Mouse (Mus musculus) lung, embryonic 14.5 days (tissue): ENCODE results near the gene Trex2. TPM values are rescaled to one million over a fixed set of nuclear protein-coding genes. Genes with fewer than 3 reads are reported as not detected.
A peak's percentile ranks its signal among the peaks of the same experiment; 100 is the strongest.

Experiments
- ATAC-seq: fragments of 200-750 bp; cut with Nextera tagmentation; 2 replicates; pipeline ENCODE4 v1.8.0; 2017; ENCODE audit warnings: mild to moderate bottlenecking, moderate TSS enrichment, moderate library complexity; ENCODE audit not compliant: insufficient read depth
- DNase-seq: peaks from one replicate; pipeline ENCODE4 v3.0.0-alpha.2; 2015
- H3K27ac ChIP-seq: fragments of 300-500 bp; sonication (generic); 2 replicates; pipeline ENCODE4 v1.5.1; 2014; ENCODE audit warnings: low read depth, mild to moderate bottlenecking, moderate library complexity
- H3K27me3 ChIP-seq: fragments of 300-500 bp; sonication (generic); 2 replicates; pipeline ENCODE4 v1.6.1; 2014; ENCODE audit warnings: low read length, control low read depth; ENCODE audit not compliant: insufficient read depth
- H3K36me3 ChIP-seq: fragments of 300-500 bp; sonication (generic); 2 replicates; pipeline ENCODE4 v1.6.1; 2014; ENCODE audit warnings: control low read depth; ENCODE audit not compliant: insufficient read depth
- H3K4me1 ChIP-seq: fragments of 300-500 bp; sonication (generic); 2 replicates; pipeline ENCODE4 v1.6.1; 2014; ENCODE audit warnings: antibody characterized with exemption, control low read depth; ENCODE audit not compliant: insufficient read depth
- H3K4me2 ChIP-seq: fragments of 300-500 bp; sonication (generic); 2 replicates; pipeline ENCODE4 v1.6.1; 2014; ENCODE audit warnings: mild to moderate bottlenecking
- H3K4me3 ChIP-seq: fragments of 300-500 bp; sonication (generic); 2 replicates; pipeline ENCODE4 v1.5.1; 2014; ENCODE audit warnings: low read depth, low read length
- H3K9ac ChIP-seq: fragments of 300-500 bp; sonication (generic); 2 replicates; pipeline ENCODE4 v1.6.1; 2014
- H3K9me3 ChIP-seq: fragments of 300-500 bp; sonication (generic); 2 replicates; pipeline ENCODE4 v1.6.1; 2016; ENCODE audit warnings: low read depth, low read length, control low read depth
- CTCF ChIP-seq: IDR thresholded peaks from 2 replicates; pipeline ENCODE4 v1.5.1; 2016; ENCODE audit warnings: antibody characterized with exemption, low read depth
- WGBS: fragments of 180-500 bp; shearing (Covaris S2); extraction: QIAGEN DNeasy Blood & Tissue Kit; methylation state at CpG from one replicate; pipeline ENCODE4 v1.1.7; 2014; 5-methylcytosine and 5-hydroxymethylcytosine counted together
- polyA plus RNA-seq: library from polyadenylated mRNA; unstranded; fragments of >200 nt; fragmentation: Nextera tagmentation; extraction: Ambion mirVana; gene quantifications from 2 replicates; pipeline ENCODE4 v1.2.1, GENCODE M21; 2014

The Trex2 gene
- polyA plus RNA-seq, 1 experiment from 2014 or later: 0.18 TPM

DNA sequence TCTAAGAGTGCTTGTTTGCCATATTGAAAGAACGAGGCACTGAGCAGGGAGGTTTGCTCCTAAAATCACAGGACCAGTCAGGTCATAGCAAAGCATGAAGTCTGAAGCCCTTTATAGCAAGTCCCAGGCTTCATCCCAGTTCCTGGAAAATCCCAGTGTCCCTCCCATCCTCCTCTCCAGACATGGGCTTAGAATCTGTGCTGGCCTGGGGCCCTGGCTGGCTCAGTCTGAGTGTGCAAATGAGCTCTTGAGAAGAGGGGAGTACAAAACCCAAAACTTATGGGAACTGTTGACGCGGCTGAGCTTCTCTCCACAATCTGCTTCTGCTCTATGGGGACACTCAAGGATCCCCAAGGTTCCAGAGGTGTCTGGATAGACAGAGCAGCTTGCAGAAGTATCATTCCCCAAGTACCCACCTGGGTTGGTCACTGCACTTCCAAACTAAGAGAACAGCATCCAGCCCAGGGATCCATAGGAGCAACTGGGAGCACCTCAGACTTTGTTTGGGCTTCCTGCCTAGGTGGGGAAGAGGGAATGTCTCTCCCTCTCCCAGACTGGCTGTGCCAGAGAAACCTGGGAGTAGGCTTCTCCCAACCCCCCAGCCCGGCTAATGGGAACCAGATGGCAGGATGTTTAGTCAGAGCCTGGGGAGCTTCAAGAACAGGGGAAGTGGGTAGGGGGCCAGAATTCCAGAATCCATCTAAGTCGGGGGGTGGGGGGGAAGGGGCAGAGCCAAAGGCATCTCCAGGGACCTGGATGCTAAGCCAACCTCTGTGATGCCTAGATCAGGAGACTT lies 32.5 kb upstream of the Trex2 start:
- DNase-seq: peak; percentile 56
- Histone ChIP-seq H3K4me1 (no peaks in the 10 kb centered on the region; the same call in 1 of the 2 replicates), H3K4me3 (no peak overlapping the region), H3K36me3 (no peaks in the 10 kb centered on the region), H3K9ac (no peak overlapping the region), H3K9me3 (no peaks in the 10 kb centered on the region), H3K27ac (peak overlapping the region; percentile 91), H3K4me2 (peak overlapping the region; percentile 32; the same call in 1 of the 2 replicates), H3K27me3 (no peaks in the 10 kb centered on the region)
- 37% methylated on average over 5 of the region's 5 CpGs for WGBS
- peak; percentile 48; the same call in 1 of the 2 replicates for ATAC-seq
- no peak for TF ChIP-seq CTCF

DNA sequence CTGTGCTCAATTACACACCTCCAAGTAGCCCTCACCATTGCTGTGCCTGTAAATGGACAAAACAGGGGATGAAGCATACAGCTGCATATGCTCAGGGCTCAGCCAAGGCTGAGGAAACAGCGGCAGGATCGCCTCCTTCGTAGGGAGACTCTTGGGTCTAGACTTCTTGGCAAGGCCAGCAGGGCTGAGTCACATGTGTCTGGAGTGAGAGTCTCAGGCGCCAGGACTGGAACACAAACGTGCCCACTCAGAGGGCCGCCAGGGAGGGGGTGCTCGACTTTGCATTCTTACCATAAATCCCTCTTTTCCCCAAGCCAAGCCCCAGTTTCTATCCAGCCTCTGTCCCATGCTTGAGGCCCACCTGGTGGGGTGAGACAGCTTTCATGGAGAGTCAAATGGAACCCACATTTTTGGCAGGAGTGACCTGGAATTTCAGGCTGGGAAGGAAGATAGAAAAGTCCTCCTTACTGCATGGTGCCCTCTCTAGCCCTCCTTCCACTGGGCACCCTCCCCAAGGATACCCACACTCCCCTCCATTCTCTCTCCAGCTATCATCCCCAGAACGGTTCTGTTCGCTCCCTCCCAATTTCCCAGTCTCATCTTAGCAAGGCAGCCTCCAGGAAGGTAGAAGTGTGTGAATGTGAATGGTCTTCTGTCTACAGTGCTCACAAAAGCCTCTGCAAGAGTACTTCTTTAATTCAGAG lies 30.5 kb upstream of the Trex2 start:
- Histone ChIP-seq H3K9me3 (no peaks in the 10 kb centered on the region), H3K4me3 (no peak overlapping the region), H3K36me3 (no peaks in the 10 kb centered on the region), H3K4me1 (no peaks in the 10 kb centered on the region; the same call in 1 of the 2 replicates), H3K4me2 (no peak overlapping the region), H3K9ac (no peak overlapping the region), H3K27ac (peak overlapping the region; percentile 63), H3K27me3 (no peaks in the 10 kb centered on the region)
- peak; percentile 74 for DNase-seq
- 55% methylated on average over 9 of the region's 9 CpGs for WGBS
- TF ChIP-seq CTCF: no peak
- peak; percentile 82 for ATAC-seq

DNA sequence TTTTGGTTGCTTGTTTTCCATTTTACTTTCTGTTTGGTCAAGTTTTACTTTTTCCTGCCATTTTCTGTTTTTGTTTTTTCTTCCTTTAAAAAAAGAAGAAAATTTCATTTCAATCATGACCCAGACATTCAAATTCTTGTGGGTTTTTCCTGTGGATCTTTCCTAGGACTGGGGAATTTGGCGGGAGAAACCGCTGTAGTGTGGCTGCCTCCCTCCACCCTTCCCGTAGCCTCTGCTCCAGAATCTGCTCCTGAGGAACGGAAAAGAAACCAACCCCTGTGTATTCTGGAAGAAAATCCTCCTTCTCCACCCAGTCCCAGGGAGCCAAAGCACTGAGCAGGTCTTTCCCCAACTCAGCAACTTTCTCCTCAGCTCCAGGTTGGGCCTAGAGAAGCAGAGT lies 25.6 kb upstream of the Trex2 start:
- H3K4me3 ChIP-seq: no peak overlapping the region
- no peaks in the 10 kb centered on the region for H3K27me3 ChIP-seq
- no peaks in the 10 kb centered on the region for H3K9me3 ChIP-seq
- no peak for DNase-seq
- 73% methylated on average over 4 of the region's 4 CpGs for WGBS
- TF ChIP-seq CTCF: no peak
- H3K4me2 ChIP-seq: no peak overlapping the region
- H3K4me1 ChIP-seq: no peaks in the 10 kb centered on the region
- H3K27ac ChIP-seq: no peak overlapping the region
- ATAC-seq: no peak
- no peak overlapping the region for H3K9ac ChIP-seq
- no peaks in the 10 kb centered on the region for H3K36me3 ChIP-seq

DNA sequence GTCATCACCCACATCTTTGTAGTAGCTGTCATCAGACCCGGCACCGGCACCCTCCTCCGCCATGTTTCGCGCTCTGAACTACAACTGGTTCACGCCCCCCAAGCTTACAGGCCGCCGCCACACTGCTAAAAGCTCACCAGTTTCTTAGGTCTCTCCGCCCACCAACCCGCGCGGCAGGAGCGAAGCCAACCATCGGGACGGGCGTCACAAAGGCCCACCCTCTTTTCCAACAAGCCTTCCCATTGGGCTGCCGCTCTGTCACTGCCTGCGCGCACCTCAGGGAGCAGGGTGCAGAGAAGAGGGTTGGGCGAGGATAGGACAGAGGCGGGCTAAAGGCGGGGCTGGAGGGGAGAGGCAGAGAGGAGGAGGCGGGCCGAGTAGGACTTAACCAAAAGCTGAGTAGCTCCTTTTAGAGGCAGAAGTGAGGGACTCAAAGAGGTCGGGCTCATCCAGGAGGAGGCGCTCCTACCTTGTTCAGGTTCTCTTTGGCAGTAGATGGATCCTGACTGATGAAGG lies 23.8 kb upstream of the Trex2 start, which contains the start of gene Haus7:
Gene Haus7 (minus strand): TSS at position 168 of the 516 bp plus-strand sequence.
- Histone ChIP-seq H3K4me3 (peak within 1 kb of the TSS; percentile 51), H3K4me2 (peak within 1 kb of the TSS; percentile 63), H3K9ac (peak within 1 kb of the TSS; percentile 49), H3K36me3 (no peaks in the 10 kb centered on the region), H3K27ac (no peak within 1 kb of the TSS), H3K9me3 (no peaks in the 10 kb centered on the region), H3K4me1 (no peaks in the 10 kb centered on the region), H3K27me3 (no peaks in the 10 kb centered on the region)
- WGBS: 12% methylated on average over 26 of the region's 26 CpGs
- peak; percentile 100 for ATAC-seq
- peak; percentile 68 for TF ChIP-seq CTCF
- DNase-seq: peak; percentile 93

DNA sequence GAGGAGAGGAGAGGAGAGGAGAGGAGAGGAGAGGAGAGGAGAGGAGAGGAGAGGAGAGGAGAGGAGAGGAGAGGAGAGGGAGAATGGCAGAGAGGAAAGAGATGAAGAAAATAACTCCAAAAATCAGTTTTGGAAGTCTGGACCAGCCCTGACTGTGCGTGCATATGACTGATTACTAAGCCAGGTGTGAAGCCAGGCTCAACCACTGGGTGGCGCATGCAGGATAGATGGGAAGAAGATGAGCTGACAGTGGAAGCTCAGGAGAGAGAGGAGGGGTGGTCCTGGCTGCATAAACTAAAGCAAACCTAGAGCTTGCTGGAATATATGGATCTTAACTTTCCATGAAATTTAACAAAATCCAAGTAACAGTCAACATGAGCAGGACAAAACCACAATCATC lies 16.8 kb upstream of the Trex2 start:
- H3K4me2 ChIP-seq: no peak overlapping the region
- H3K27ac ChIP-seq: no peak overlapping the region
- no peak for ATAC-seq
- H3K4me3 ChIP-seq: no peak overlapping the region
- no peaks in the 10 kb centered on the region for H3K4me1 ChIP-seq
- no peaks in the 10 kb centered on the region for H3K36me3 ChIP-seq
- DNase-seq: peak; percentile 69
- 24% methylated on average over 2 of the region's 2 CpGs for WGBS
- TF ChIP-seq CTCF: peak; percentile 74
- no peaks in the 10 kb centered on the region for H3K9me3 ChIP-seq
- H3K27me3 ChIP-seq: no peaks in the 10 kb centered on the region
- H3K9ac ChIP-seq: no peak overlapping the region

DNA sequence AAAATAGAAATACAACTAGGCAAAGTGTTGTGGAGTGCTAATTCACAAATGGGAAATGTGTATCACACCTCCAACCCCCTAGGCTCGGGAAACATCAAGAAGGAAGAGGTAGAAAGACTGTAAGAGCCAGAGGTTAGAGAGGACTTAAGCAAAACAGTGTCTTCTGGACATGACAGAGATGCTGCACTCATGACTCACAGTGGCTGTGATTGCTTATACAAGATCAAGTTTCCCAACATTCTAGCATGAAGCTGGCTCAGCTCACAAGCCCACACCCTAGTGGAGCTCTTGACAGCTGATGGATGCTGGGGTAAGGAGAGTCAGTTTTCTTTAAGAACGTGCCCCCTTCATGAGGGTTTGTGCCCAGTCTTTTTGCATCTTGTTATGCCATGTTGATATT lies 6.3 kb upstream of the Trex2 start:
- no peak overlapping the region for H3K27ac ChIP-seq
- H3K9ac ChIP-seq: no peak overlapping the region
- WGBS: 41% methylated on average over 2 of the region's 2 CpGs
- 0 out of 2 replicates have a peak, but pooled peaks cover 9% of the 10 kb centered on the region for H3K36me3 ChIP-seq
- H3K27me3 ChIP-seq: no peaks in the 10 kb centered on the region
- H3K4me2 ChIP-seq: no peak overlapping the region
- DNase-seq: no peak
- no peaks in the 10 kb centered on the region for H3K9me3 ChIP-seq
- no peaks in the 10 kb centered on the region for H3K4me1 ChIP-seq
- no peak overlapping the region for H3K4me3 ChIP-seq
- ATAC-seq: no peak
- TF ChIP-seq CTCF: no peak

DNA sequence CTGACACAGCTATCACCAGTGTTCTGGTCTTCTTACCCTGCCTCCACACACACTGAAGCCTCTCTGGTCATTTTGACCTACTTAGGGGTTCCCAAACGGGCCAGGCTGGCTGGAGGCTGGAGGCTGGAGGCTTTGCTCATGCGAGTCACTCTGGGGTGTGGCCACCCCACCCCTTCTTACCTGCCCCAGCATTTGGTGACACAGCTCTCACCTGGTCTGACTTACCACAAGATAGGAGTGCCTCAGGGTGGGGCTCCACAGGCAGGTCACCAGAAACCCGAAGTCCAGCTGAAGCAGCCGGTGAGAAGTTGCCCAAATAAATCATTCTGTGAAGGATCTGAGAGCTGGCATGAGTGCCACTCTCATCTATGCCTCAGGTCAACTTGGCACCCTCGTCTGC lies 2.3 kb downstream of the Trex2 start:
- no peak overlapping the region for H3K9ac ChIP-seq

More for the DNA sequence above, 2.3 kb downstream of the Trex2 start:
- no peak for TF ChIP-seq CTCF
- WGBS: 65% methylated on average over 5 of the region's 5 CpGs
- Histone ChIP-seq H3K4me1 (no peaks in the 10 kb centered on the region), H3K27ac (no peak overlapping the region), H3K27me3 (no peaks in the 10 kb centered on the region), H3K4me2 (no peak overlapping the region), H3K9me3 (no peaks in the 10 kb centered on the region), H3K4me3 (no peak overlapping the region), H3K36me3 (0 out of 2 replicates have a peak, but pooled peaks cover 4% of the 10 kb centered on the region)
- DNase-seq (no peak), ATAC-seq (no peak)
